Mouse (Mus musculus) monocyte, adult 59 days (primary cell): ENCODE results near the gene Rabl3. TPM values are rescaled to one million over a fixed set of nuclear protein-coding genes. Genes with fewer than 3 reads are reported as not detected.

Experiments used
- total RNA-seq, 2 experiments: library from RNA; stranded (reverse); gene quantifications; one replicate each; pipeline ENCODE4 v1.2.4; 2023

Gene Rabl3
- total RNA-seq: 1 to 10 TPM; 6.3 to 9.5 TPM

GRCm38 (mm10) chr16:37539611-37540580 lies at the start of gene Rabl3, which contains the start of gene Gtf2e1:
Gene Rabl3 (plus strand): TSS chr16:37539885.
Gene Gtf2e1 (minus strand): TSS chr16:37539789.

DNA sequence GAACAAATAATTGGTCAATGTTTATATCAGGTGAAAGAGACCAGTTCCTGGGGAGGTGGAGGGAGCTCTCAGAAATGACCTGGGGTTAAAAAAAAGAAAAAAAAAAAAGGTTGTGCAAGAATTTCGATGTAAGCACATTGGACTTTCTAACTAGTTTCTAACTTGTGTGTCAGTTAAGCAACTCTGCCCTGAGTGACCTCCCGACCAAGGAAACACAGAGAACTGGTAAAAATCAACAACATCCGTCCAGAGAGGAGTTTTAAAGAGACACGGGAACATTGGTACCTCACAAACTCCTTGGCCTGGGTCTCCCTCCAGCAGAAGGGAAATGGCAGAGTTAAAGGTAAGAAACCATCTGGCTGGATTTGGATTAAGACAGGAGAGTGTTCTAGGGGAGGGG lies 40.3 kb downstream of the Rabl3 start, which contains the start of gene Hgd:
Gene Hgd (plus strand): TSS at position 160 of the 400 bp plus-strand sequence.

Other genes starting within 250 kb of the Rabl3 start
- gene Stxbp5l, start 154.9 kb upstream of the Rabl3 start, total RNA-seq: not detected
- 10 to 100 TPM in 1 of 2 experiments, 1 to 10 TPM in 1; 9.7 to 10.5 TPM for gene Gtf2e1, start 96 bp upstream of the Rabl3 start, total RNA-seq
- under 1 TPM in 1 of 2 experiments, not detected in 1; 0.67 TPM for gene Hgd, start 40.3 kb downstream of the Rabl3 start, total RNA-seq
- 10 to 100 TPM; 26.8 to 32.6 TPM for gene Ndufb4, start 114.6 kb downstream of the Rabl3 start, total RNA-seq
- gene Fstl1, start 237.0 kb downstream of the Rabl3 start, total RNA-seq: under 1 TPM in 1 of 2 experiments, not detected in 1; 0.47 TPM